Mouse (Mus musculus): ENCODE measurements around the gene Kdm5a.

The Kdm5a gene

DNA sequence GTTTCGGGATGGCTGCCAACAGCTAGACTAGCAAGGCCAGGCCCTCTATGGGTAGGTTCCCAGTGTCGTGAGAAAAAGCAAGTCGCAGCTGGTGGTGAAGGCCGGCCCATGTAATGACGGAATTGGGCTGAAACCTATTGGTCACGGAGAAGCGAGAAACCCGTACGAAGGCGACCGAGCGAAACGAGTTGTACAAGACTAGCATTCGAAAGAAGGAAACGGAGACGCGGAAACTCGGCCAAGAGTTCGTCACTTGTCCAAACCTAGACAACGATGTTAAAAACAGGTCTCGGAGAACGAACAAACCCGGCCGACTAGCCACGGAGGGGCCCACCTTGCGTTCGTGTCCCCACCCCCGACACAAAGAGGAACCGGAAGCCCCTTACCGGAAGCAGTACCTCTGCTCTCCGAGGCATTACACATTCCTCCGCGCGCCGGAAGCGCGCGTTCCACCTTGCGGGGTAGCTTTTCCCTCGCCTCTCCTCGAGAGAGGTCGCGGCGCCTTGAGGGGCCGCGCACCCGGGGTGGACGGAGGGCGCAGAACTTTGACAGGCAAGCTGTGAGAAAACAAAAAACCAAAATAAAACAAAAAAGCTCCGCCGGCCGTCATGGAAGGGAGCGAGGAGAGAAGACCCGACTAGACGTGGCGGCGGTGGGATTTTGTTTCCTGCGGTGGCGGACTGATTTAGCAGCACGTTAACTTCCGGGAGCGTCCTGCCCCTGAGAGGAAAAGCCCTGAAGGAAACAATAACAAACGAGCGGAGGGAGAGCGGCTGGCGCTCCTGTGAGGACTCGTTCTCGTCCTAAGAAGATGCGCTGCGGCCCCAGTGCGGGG lies at the start of gene Kdm5a, which contains the start of gene Ccdc77:
TSS of gene Kdm5a (plus strand) at position 437 of the 835 bp plus-strand sequence.
TSS of gene Ccdc77 (minus strand) at position 687 of the 835 bp plus-strand sequence.
- DNase-seq (ENCODE audit: low read depth, low spot score), result peak; percentile 93

DNA sequence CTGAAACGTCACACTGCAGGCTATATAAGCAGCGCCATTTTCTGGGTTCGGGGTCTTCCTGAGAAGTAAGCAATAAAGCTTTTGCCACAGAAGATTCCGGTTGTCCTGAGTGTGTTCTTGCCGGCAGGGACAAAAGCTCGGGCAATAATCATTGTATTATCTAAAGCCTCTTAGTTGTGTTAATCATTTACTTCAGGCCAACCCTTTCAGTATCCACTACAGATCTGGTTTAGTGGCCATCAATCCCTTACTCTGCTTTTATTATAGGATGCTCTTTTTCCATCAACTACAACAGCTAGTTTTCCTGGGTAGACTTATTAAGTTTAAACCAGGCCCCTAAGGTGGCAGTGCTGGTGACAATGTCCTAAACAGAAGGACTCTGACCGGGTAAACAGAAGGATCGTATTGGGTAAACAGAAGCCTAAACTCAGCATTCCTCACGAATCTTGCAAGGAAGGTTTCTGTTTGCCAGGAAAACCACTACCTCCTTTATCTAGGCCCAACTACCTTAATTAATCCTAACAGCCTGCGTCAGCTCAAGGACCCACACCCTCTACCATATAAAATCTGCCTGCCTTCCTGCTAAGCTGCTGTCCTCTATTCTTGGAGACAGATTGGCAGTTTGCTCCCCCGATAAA lies 45.5 kb upstream of the Kdm5a start:
- no peak for DNase-seq (ENCODE audit: low read depth, low spot score)

DNA sequence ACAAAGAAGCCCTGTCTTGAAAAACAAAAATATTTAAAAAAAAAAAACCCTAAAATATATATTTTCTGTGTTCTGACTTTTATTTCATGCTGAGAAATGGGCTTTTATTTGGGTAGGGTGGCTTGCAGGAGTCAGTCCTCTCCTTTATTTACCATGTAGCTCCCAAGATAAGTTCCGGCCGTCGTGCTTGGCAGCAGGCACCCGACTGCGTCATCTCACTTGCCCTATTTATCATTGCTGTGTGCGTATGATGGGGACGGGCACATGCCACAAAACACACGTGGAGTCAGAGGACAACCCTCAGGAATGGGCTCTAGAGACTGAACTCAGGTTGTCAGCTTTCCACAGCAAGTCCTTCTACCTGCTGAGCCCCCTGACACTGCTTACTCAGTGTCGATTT lies 44.8 kb upstream of the Kdm5a start:
- no peak for DNase-seq (ENCODE audit: low read depth, low spot score)

DNA sequence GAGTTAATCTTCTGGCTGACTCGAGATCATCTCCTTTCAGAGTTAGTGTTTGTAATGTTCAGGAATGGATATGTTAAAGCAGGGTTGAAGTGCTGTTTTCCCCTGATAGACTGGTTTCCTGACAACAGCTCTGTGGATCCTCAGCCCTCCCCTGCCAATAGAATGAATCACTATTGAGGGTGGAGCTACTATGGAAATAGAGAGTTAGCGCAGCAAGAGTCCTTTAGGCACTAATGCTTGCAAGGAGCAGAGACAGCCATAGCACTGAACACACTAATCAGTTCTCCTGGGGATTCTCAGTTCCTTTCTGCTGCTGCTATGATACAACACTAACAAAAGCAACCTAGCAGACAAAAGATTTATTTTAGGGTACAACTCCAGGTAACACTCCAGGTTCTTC lies 43.6 kb upstream of the Kdm5a start:
- no peak for DNase-seq (ENCODE audit: low read depth, low spot score)

DNA sequence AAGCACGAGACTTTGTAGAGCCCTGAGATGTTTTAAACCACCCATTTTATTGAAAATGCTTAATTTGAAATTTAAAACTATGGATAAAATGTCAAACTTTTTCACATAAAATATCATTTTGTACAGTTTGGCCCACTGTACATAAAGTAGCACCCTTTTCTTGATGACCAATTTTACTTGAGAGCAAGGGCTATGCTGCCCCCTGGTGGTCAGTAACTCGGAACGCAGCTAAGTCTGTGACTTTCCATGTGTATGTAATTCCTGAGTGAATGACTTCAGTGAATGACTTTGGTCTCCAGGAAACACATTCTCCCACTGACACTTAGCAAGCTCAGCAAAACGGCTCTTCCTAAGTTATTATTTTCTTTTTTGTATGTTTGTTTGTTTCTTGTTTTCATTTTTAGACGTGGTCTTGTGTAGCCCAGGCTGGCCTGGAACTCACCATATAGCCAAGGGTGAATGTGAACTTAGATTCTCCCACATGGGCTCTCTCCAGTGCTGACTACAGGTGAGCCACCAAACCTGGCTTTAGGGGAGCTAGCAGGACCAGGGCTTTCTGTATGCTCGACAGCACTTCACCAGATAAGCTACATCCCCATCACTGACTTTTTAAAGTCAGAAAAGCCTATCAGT lies 39.5 kb upstream of the Kdm5a start:
- DNase-seq (ENCODE audit: low read depth, low spot score), result peak; percentile 64

DNA sequence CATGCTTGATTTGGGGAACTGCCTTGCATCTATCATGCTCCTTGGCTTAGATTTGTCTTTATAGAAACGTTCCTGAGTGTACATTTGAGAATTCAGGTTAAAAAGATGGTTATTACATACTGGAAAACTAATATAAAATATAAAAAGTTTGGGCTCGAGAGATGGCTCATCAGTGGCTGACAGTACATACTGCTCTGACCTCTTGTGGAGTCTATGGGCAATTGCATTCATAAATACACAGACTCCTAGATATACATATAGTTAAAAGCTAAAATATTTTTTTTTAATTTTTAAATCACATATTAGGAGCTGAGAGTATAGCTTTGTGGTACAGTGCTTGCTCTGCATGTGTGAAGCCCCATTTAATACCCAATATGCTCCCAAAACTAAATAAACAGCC lies 31.6 kb upstream of the Kdm5a start:
- DNase-seq (ENCODE audit: low read depth, low spot score), result no peak

DNA sequence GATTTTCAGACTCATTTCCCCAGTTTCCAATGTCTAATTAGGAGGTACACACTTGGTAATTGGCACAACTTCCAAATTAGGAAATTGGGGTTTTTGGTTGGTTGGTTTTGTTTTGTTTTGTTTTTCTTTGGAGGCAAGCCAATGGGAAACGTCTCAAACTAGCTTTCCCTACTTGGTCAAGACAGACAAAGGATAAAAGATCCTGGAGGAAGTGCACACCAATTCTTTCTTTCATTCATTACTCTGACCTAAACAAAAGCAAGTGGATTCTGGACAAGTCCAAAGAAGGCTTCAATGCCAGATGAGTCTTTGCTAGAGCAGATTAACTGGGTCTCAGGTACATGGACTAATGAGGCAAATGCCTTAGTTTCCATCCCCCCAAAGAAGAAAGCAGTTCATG lies 19.9 kb upstream of the Kdm5a start:
- no peak for DNase-seq (ENCODE audit: low read depth, low spot score)

DNA sequence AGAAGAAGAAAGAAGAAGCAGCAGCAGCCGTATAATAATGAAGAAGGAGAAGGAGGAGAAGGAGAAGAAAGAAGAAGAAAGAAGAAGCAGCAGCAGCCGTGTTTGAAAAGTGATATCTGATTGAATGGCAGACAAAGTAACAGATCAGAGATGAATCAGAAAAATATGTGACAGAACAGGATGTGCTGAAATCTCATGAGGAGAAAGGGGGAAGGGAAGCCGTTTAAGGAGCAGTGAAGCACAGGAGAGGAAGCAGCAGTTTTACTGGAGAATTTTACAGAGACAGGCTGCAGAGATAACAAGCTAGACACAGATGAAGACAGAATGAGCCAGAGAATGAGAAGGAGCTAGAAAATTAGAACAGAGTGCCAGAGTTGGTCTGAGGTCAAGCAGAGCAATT lies 14.9 kb upstream of the Kdm5a start:
- DNase-seq (ENCODE audit: low read depth, low spot score), result no peak

DNA sequence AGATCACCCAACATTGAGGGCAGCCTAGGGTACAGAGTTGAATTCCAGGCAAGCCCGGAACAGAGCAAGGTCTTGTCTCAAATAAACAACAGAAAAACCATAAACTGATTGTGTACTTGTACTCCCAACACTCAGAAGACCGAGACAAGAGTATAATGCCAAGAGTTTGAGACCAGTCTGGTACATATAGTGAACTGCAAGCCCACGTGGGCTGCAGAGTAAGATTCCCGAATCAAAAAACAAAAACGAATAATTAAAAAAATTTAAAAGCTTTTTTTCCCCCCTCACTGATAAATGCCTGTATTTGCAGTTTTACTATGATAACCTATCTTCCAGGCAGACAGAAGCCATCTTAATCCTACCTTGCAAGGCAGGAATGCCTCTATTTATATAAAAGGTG lies 7.4 kb upstream of the Kdm5a start:
- no peak for DNase-seq (ENCODE audit: low read depth, low spot score)

DNA sequence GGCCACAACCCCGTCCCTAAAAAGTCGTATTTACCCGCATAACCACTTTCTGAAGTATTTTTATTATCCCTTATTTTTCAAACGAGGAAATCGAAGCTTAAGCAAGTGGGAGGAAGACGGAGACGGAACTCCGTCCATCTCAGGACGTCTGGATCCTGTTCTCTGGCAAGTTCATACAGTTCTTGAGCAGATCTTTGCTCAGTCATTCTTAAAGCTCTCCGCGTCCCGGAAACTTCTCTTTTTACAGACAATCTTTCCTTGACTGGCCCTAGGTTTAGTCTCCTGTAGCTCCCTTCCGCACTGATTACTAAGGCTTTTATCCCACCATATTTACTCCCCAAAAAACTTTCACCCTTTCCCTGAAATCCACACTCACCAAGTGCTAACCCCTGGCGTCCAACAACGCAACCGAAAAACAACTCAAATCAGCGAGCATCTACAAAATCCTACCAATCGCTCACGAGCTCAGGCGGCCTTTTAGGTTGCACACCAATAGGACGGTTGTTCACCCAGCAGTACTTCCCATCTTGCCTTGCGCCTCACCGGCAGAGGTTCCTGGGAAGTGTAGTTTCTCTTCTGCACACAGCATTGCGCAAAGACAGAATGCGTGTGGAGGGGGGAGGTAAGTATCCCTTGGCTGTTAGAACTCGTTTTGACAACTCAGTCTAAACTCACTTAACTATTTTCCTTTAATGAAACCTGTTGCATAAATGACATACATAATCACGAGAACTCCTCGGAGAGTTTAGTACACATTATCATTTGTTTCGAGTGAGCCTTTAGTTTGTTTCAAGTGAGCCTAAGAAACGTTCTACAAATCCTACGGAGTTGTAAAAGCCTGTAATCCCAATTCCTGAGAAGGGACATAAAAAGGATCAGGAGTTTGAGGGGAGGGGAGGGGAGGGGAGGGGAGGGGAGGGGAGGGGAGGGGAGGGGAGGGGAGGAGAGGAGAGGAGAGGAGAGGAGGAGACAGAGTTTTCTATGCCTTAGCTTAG lies 6.7 kb upstream of the Kdm5a start:
- DNase-seq (ENCODE audit: low read depth, low spot score), result peak; percentile 85

DNA sequence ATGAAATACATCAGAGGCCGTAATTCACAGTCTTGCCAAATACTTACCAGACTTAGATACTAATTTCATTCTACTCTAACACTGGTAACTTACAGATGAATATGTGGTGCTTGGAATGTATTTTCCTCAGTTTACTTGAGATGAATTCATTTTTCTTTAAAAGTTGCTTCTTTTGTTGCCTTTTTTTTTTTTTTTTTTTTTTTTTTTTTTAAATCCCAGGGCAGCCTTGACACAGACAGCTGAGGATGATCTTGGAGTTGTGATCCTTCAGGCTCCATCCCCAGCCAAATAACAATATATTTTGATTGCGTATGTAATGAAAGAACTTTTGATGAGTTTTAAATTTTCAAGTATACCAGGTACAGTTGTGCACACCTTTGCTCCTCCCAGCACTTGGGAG lies 1.8 kb upstream of the Kdm5a start:
- DNase-seq (ENCODE audit: low read depth, low spot score), result no peak

DNA sequence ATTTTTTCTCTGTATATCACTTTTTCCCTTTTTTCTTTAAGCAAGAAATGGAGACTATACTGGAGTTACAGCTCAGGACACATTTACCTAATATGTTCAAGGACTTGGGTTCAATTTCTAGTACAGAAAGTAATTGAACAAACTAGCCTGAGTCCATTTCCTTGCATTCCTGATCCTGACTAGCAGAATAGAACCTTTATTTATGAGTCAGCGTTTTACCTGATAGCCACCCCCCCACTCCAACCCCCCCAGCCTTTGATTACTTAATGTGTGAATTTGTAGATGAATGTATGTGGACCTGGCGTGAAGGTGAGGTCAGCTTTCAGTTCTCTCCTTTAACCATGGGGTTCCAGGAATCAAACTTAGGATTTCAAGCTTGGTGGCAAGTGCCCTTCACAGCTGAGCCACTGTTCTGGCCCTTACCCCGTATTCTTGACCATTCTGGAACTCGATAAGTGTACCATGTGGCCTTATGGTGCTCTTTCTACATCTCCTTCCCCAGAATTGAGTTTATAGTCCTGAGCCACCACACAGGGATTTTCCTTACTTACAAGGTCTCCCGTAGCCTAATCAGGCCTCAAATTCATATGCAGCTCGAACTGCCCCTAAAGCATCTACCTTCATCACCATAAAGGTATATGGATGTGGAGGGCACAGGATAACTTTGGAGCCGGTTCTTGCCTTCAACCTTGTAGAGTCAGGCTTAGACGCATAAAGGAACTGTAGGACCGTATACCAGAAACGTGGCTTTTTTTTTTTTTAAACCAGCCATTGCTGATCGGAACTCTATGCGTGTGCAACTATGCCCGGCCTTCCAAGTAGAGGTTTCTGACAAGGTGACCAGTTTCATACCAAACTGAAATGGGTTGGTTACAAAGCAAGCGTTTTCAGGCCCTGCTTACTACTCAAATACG lies 893 bp upstream of the Kdm5a start:
- no peak for DNase-seq (ENCODE audit: low read depth, low spot score)

DNA sequence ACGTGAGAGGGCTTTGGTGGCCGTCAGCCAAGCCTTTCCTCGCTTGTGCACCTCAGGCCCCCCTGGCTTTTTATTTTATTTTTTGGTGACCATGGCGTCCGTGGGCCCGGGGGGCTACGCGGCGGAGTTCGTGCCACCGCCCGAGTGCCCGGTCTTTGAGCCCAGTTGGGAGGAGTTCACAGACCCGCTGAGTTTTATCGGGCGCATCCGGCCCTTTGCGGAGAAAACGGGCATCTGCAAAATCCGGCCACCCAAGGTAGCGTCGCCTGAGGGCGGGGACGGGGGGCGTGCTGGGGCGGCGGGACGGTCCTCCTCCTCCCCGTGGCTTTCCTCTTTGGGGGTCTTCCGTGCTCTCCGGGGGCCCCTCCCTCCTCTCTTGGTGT lies 590 bp downstream of the Kdm5a start:
- DNase-seq (ENCODE audit: low read depth, low spot score), result no peak

DNA sequence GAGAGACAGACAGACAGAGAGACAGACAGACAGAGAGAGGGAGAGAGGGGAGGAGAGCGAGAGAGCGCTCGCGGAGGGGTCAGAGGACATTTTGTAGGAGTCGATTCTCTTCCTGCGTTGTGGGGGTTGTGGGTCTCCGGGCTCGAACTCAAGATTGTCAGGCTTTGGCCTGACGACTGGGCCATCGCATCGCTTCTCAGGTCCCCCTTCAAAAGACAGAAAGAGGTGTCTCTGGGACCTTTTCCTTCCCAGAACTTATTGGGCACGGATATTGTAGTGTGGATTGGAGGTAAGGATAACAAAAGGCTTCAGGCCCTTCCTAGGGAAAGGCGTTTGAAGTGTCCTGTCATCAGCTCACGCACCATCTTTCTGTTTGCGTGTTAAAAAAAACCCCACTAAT lies 1.1 kb downstream of the Kdm5a start:
- no peak for DNase-seq (ENCODE audit: low read depth, low spot score)

DNA sequence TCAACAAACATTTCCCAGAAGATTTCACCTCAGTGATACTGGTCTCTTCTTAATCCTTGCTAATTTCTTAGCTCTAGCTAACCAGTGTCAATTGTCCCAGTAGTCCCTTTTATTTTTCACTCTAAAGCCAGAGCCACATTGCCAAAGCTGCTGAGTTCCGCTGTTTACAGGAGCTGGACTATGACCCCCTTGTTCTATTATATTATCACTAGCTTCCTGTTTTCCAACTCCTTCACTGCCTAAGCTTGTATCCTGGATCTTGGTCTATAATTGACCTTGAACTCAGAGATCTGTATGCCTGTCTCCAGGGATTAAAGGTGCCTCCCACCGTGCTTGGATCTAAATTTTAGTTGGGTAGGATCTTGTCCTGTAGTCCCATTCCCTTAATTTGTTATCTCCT lies 12.8 kb downstream of the Kdm5a start:
- no peak for DNase-seq (ENCODE audit: low read depth, low spot score)

DNA sequence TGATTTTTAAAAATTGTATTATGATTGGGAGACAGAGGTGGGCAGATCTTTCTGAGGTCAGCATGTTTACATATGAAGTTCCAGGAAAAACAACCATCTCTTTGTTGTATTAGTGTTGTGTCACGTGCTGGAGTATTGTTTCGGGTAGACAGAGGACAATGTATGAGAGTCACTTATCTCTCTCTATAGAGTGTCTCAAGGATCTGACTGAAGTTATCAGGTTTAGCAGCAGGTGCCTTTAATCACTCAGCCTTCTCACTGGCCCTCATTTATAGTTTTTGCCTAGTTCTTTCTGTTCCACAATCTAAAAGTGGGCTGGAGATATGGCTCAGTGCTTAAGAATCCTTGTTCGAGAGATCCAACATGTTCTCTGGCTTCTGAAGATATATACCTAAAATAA lies 26.1 kb downstream of the Kdm5a start:
- no peak for DNase-seq (ENCODE audit: low read depth, low spot score)

DNA sequence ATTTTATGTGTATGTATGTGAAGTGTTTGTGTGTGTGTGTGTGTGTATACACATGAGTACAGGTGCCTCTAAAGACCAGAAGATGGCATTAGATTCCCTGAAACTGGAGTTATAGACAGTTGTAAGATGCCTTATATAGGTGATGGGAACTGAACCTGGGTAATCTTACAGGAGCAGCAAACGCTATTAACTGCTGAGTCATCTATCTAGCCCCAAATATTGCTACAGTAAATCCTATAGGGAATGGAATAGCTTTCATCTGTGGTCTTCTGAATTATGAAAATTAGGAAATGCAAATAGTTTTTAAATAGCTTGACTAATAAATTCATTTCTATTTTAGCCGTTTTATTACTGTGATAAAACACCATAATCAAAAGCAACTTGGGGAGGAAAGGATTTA lies 28.9 kb downstream of the Kdm5a start:
- no peak for DNase-seq (ENCODE audit: low read depth, low spot score)

DNA sequence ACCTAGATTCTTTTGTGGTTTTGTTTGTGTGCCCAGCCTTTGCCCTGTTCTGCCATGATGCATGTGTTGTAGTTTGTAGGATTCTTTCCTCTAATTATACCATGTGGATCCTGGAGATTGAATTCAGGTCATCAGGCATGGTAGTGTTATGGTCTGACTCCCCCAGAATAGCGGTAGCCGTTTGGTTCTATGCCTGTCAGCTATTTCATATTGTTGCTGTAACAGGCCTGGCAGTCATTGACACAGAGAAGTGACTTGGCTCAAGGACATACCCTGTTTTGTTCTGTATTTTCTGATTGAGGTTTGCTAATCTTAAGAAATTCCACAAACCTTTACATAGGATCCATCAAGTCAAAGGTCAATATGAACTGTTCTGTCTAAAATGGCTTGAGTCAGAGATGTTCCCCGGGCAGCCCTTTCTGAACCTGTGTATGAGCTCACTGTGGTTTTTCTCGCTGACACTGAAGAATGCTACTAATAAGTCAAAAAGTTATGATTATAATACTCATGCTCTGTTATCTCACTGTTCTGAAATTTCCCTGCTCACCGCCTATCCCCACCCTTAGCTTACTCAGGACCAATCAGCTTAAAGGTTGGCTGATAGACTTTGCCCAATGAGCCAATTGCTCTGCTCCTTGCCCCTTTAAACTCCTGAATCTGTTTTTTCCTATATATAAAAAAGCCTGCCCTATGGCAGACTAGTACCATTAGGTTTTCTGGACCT lies 31.9 kb downstream of the Kdm5a start:
- DNase-seq (ENCODE audit: low read depth, low spot score), result no peak

DNA sequence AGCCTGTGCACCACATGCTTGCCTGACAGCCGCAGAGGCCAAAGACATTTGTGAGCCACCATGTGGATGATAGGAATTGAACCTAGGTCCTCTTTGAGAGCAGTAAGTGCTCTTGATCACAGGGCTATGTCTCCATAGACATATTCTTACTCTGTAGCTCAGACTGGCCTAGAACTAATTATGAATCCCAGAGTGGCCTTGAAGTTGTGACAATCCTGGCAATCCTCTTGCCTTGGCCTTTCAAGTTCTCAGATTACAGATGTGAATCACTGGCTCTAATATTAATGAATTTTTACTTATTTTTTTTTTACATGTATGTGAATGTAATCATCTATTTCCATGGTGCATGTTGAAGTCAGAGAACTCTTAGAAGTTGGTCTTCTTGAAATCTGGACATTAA lies 40.0 kb downstream of the Kdm5a start:
- no peak for DNase-seq (ENCODE audit: low read depth, low spot score)

DNA sequence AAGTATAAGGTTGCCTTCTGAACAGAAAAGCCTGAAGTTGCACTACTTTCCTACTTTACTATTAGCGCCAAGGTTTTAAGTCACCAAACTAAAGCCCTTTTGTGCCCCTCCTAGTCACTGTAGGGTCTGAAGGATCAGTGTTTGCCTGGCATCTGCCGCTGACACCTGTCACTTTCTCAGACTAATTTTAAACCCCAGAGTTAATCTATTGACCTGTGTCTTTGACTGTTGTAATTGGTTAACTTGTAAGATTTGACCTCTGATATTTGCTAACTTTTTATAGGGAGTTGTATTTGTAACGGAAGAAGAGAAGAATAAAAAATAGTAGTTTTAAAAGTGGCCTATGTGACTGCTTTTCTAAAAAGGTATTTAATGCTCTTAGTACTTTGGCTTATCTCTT lies 74.2 kb downstream of the Kdm5a start:
- DNase-seq (ENCODE audit: low read depth, low spot score), result no peak

Data from brain, embryonic 18.5 days (tissue).